Mouse (Mus musculus): ENCODE data around the gene Tcl1. TPM values are rescaled to one million over a fixed set of nuclear protein-coding genes. Genes with fewer than 3 reads are reported as not detected.
"Not testable (repeated sequence)": the region's sequence is repeated elsewhere in the genome, so short reads cannot be mapped to it uniquely, and the experiment has no call there.

The Tcl1 gene
- polyA plus RNA-seq, 1 experiment from 2014 or later = not detected

- not testable (repeated sequence) for H3K4me2 ChIP-seq (ENCODE audit: low read length); H3K9me3 ChIP-seq (ENCODE audit: control insufficient read depth, low read length); H3K27me3 ChIP-seq (replicated peaks; ENCODE audit: control insufficient read depth, insufficient read depth, low read length); H3K9ac ChIP-seq (replicated peaks; ENCODE audit: low read depth, low read length); H3K4me3 ChIP-seq (replicated peaks; ENCODE audit: low read length); H3K4me1 ChIP-seq (replicated peaks; ENCODE audit: control insufficient read depth, insufficient read depth, low read length); ATAC-seq; H3K27ac ChIP-seq (ENCODE audit: low read length); H3K36me3 ChIP-seq (ENCODE audit: control insufficient read depth, insufficient read depth)
- 91% methylated on average over 6 of the region's 6 CpGs for WGBS
Measured at GRCm38 (mm10) chr12:105190743-105191142, 31.9 kb downstream of the Tcl1 start, which contains the start of gene Tcl1b3. Gene Tcl1b3, plus strand, starts transcription at chr12:105191043.

- H3K27ac ChIP-seq (ENCODE audit: low read length); H3K9ac ChIP-seq (replicated peaks; ENCODE audit: low read depth, low read length); H3K36me3 ChIP-seq (ENCODE audit: control insufficient read depth, insufficient read depth); H3K4me2 ChIP-seq (ENCODE audit: low read length); H3K4me3 ChIP-seq (replicated peaks; ENCODE audit: low read length); H3K27me3 ChIP-seq (replicated peaks; ENCODE audit: control insufficient read depth, insufficient read depth, low read length); H3K9me3 ChIP-seq (ENCODE audit: control insufficient read depth, low read length); ATAC-seq; H3K4me1 ChIP-seq (replicated peaks; ENCODE audit: control insufficient read depth, insufficient read depth, low read length): not testable (repeated sequence)
- 46% methylated on average over 2 of the region's 2 CpGs for WGBS
Measured at GRCm38 (mm10) chr12:105188980-105189379, 33.6 kb downstream of the Tcl1 start.

- 72% methylated on average over 4 of the region's 4 CpGs for WGBS
- H3K4me2 ChIP-seq (ENCODE audit: low read length) = not testable (repeated sequence)
Measured at GRCm38 (mm10) chr12:105181040-105181644, 41.5 kb downstream of the Tcl1 start.

GRCm38 (mm10) chr12:105176044-105176443 lies 46.5 kb downstream of the Tcl1 start, which contains the start of gene Tcl1b5:
Gene Tcl1b5, plus strand, starts transcription at chr12:105176344.
- not testable (repeated sequence) for H3K27me3 ChIP-seq (replicated peaks; ENCODE audit: control insufficient read depth, insufficient read depth, low read length); H3K27ac ChIP-seq (ENCODE audit: low read length); H3K36me3 ChIP-seq (ENCODE audit: control insufficient read depth, insufficient read depth); ATAC-seq; H3K4me3 ChIP-seq (replicated peaks; ENCODE audit: low read length); H3K4me2 ChIP-seq (ENCODE audit: low read length); H3K9ac ChIP-seq (replicated peaks; ENCODE audit: low read depth, low read length); H3K9me3 ChIP-seq (ENCODE audit: control insufficient read depth, low read length); H3K4me1 ChIP-seq (replicated peaks; ENCODE audit: control insufficient read depth, insufficient read depth, low read length)
- WGBS = 78% methylated on average over 3 of the region's 3 CpGs

More at GRCm38 (mm10) chr12:105181040-105181644, 41.5 kb downstream of the Tcl1 start:
- H3K36me3 ChIP-seq (ENCODE audit: control insufficient read depth, insufficient read depth); H3K9me3 ChIP-seq (ENCODE audit: control insufficient read depth, low read length); H3K27ac ChIP-seq (ENCODE audit: low read length); H3K9ac ChIP-seq (replicated peaks; ENCODE audit: low read depth, low read length); H3K27me3 ChIP-seq (replicated peaks; ENCODE audit: control insufficient read depth, insufficient read depth, low read length); ATAC-seq; H3K4me3 ChIP-seq (replicated peaks; ENCODE audit: low read length); H3K4me1 ChIP-seq (replicated peaks; ENCODE audit: control insufficient read depth, insufficient read depth, low read length): not testable (repeated sequence)

GRCm38 (mm10) chr12:105174318-105174717 lies 48.3 kb downstream of the Tcl1 start:
- H3K4me1 ChIP-seq (replicated peaks; ENCODE audit: control insufficient read depth, insufficient read depth, low read length); H3K27me3 ChIP-seq (replicated peaks; ENCODE audit: control insufficient read depth, insufficient read depth, low read length); H3K36me3 ChIP-seq (ENCODE audit: control insufficient read depth, insufficient read depth); H3K9me3 ChIP-seq (ENCODE audit: control insufficient read depth, low read length); H3K27ac ChIP-seq (ENCODE audit: low read length); H3K9ac ChIP-seq (replicated peaks; ENCODE audit: low read depth, low read length); H3K4me2 ChIP-seq (ENCODE audit: low read length); ATAC-seq; H3K4me3 ChIP-seq (replicated peaks; ENCODE audit: low read length): not testable (repeated sequence)
- WGBS = 29% methylated on average over 2 of the region's 2 CpGs

- Histone ChIP-seq H3K4me1 (replicated peaks; ENCODE audit: control insufficient read depth, insufficient read depth, low read length) (no peaks in the 10 kb centered on the region), H3K27ac (ENCODE audit: low read length) (no peak overlapping the region), H3K9me3 (ENCODE audit: control insufficient read depth, low read length) (no peaks in the 10 kb centered on the region), H3K4me3 (replicated peaks; ENCODE audit: low read length) (no peak overlapping the region), H3K9ac (replicated peaks; ENCODE audit: low read depth, low read length) (no peak overlapping the region), H3K36me3 (ENCODE audit: control insufficient read depth, insufficient read depth) (no peaks in the 10 kb centered on the region), H3K27me3 (replicated peaks; ENCODE audit: control insufficient read depth, insufficient read depth, low read length) (no peaks in the 10 kb centered on the region), H3K4me2 (ENCODE audit: low read length) (no peak overlapping the region)
- 89% methylated on average over 2 of the region's 2 CpGs for WGBS
- no peak for ATAC-seq
Measured at GRCm38 (mm10) chr12:105173366-105173765, 49.2 kb downstream of the Tcl1 start.

Other genes starting within 250 kb of the Tcl1 start
- 0.20 and 0.30 TPM in 2 replicates for gene Syne3, start 213.0 kb downstream of the Tcl1 start, polyA plus RNA-seq (2015; fragmentation: Nextera tagmentation; extraction: Ambion mirVana)
- gene Glrx5, start 190.1 kb downstream of the Tcl1 start, polyA plus RNA-seq (2015; fragmentation: Nextera tagmentation; extraction: Ambion mirVana) = 124 and 133 TPM in 2 replicates
- not detected in 2 replicates for gene Tcl1b2, start 76.8 kb downstream of the Tcl1 start, polyA plus RNA-seq (2015; fragmentation: Nextera tagmentation; extraction: Ambion mirVana)
- gene Tcl1b1, start 63.1 kb downstream of the Tcl1 start, polyA plus RNA-seq (2015; fragmentation: Nextera tagmentation; extraction: Ambion mirVana) = not detected in 2 replicates
- not detected in 2 replicates for gene Tcl1b5, start 46.4 kb downstream of the Tcl1 start, polyA plus RNA-seq (2015; fragmentation: Nextera tagmentation; extraction: Ambion mirVana)
- gene Tcl1b3, start 31.8 kb downstream of the Tcl1 start, polyA plus RNA-seq (2015; fragmentation: Nextera tagmentation; extraction: Ambion mirVana) = not detected in 2 replicates
- not detected in 2 replicates for gene Tcl1b4, start 20.8 kb downstream of the Tcl1 start, polyA plus RNA-seq (2015; fragmentation: Nextera tagmentation; extraction: Ambion mirVana)
- gene Tunar, start 111.1 kb upstream of the Tcl1 start, polyA plus RNA-seq (2015; fragmentation: Nextera tagmentation; extraction: Ambion mirVana) = 5.3 and 9.0 TPM in 2 replicates
- 14.0 and 17.8 TPM in 2 replicates for gene D430019H16Rik, start 231.1 kb upstream of the Tcl1 start, polyA plus RNA-seq (2015; fragmentation: Nextera tagmentation; extraction: Ambion mirVana)

Data from forebrain, embryonic 16.5 days (tissue).